Comparison of ENCODE assay signal across 20 mouse cellular contexts in genomic region chr19:25419983-25420382, GRCm38 (mm10).
DNase-seq lines count a peak whose midpoint lies in the region; ATAC-seq and TF ChIP-seq lines count a peak whose summit lies in the region.
"Had no signal": no experiment of that assay in that cellular context is flagged by ENCODE, and none has a peak within 500 bp of the region (broad histone marks: within the 10 kb centered on the region; RNA-seq: fewer than 3 reads in every experiment).

No protein-coding gene starts in this region.

- H3K36me3 ChIP-seq in heart, adult 2 months (ENCODE audit: control insufficient read depth, insufficient read depth, low read length), result peaks cover 13% of the 10 kb centered on the region
- H3K36me3 ChIP-seq in heart, embryonic 14.5 days (ENCODE audit: control insufficient read depth, insufficient read depth, low read length), result peaks cover 42% of the 10 kb centered on the region
- peaks cover 15% of the 10 kb centered on the region for H3K36me3 ChIP-seq in lung, embryonic 14.5 days (ENCODE audit: insufficient read depth)
- H3K36me3 ChIP-seq in stomach, postnatal 0 days (ENCODE audit: control insufficient read depth, insufficient read depth, low read length), result no peaks in the 10 kb centered on the region

- H3K9me3 ChIP-seq in heart, embryonic 14.5 days (ENCODE audit: control insufficient read depth, low read length), result no peaks in the 10 kb centered on the region
- no peaks in the 10 kb centered on the region for H3K9me3 ChIP-seq in lung, embryonic 14.5 days (ENCODE audit: low read depth, low read length)
- no peaks in the 10 kb centered on the region for H3K9me3 ChIP-seq in stomach, postnatal 0 days (ENCODE audit: control insufficient read depth, low read length)
- H3K9me3 ChIP-seq: embryonic facial prominence, embryonic 10.5 days; forebrain, embryonic 13.5 days; hindbrain, embryonic 13.5 days had no signal

- intact Hi-C loops in heart, adult 2 months (cut with DNase I), result no loop called here
- intact Hi-C loops in heart, postnatal 36 days (cut with DNase I), result no loop called here

- TF ChIP-seq POLR2A in heart, adult 2 months (IDR thresholded peaks at IDR 0.05; ENCODE audit: insufficient read depth, low read depth, low read length), result no peak

- no peaks in the 10 kb centered on the region for H3K27me3 ChIP-seq in heart, adult 2 months (ENCODE audit: control insufficient read depth, insufficient read depth, low read length)
- no peaks in the 10 kb centered on the region for H3K27me3 ChIP-seq in heart, embryonic 14.5 days (ENCODE audit: control insufficient read depth, insufficient read depth, low read length)
- H3K27me3 ChIP-seq in lung, embryonic 14.5 days (ENCODE audit: insufficient read depth, low read length), result no peaks in the 10 kb centered on the region
- H3K27me3 ChIP-seq in stomach, postnatal 0 days (ENCODE audit: control insufficient read depth, insufficient read depth, low read length), result no peaks in the 10 kb centered on the region
- H3K27me3 ChIP-seq: CH12.LX; forebrain, embryonic 13.5 days; hindbrain, embryonic 13.5 days; Patski had no signal

- DNase-seq in heart, adult 2 months, result no peak
- DNase-seq in heart, postnatal 36 days, result no peak
- DNase-seq in heart, adult 9 months (ENCODE audit: low spot score in 2 of 2), result no peak
- DNase-seq in lung, embryonic 14.5 days, result peak; percentile 67
- no peak for DNase-seq in lung, adult 18-20 months
- no peak for DNase-seq in stomach, postnatal 0 days (ENCODE audit: low spot score)
- DNase-seq: adrenal gland, adult 2 months; adrenal gland, postnatal 25 days; cerebellum, adult 2 months; forebrain, postnatal 0 days; gastrocnemius, postnatal 36 days; kidney, adult 11 months; kidney, adult 9 months had no signal

- H3K4me3 ChIP-seq in heart, adult 2 months, result no peak overlapping the region
- no peak overlapping the region for H3K4me3 ChIP-seq in heart, embryonic 14.5 days (ENCODE audit: control insufficient read depth in 1 of 2, insufficient read depth in 1 of 2, low read depth in 1 of 2, low read length in 2 of 2)
- no peak overlapping the region for H3K4me3 ChIP-seq in lung, embryonic 14.5 days (ENCODE audit: low read depth, low read length)
- H3K4me3 ChIP-seq in stomach, postnatal 0 days (ENCODE audit: low read depth, low read length), result no peak overlapping the region
- H3K4me3 ChIP-seq: embryonic facial prominence, embryonic 10.5 days; forebrain, embryonic 13.5 days; hindbrain, embryonic 13.5 days had no signal

- TF ChIP-seq CTCF in heart, adult 2 months (IDR thresholded peaks at IDR 0.05), result no peak
- no peak for TF ChIP-seq CTCF in lung, embryonic 14.5 days (IDR thresholded peaks at IDR 0.05; ENCODE audit: low read depth)
- TF ChIP-seq CTCF in stomach, postnatal 0 days (IDR thresholded peaks at IDR 0.05; ENCODE audit: low read depth), result no peak

- peaks cover 8% of the 10 kb centered on the region; the same call in 1 of the 2 replicates for H3K4me1 ChIP-seq in heart, adult 2 months (ENCODE audit: control insufficient read depth, insufficient read depth, low read length)
- H3K4me1 ChIP-seq in heart, embryonic 14.5 days (ENCODE audit: control insufficient read depth in 2 of 2, insufficient read depth in 2 of 2, low read length in 2 of 2), result peaks cover 15 to 42% of the 10 kb centered on the region in 2 experiments
- peaks cover 6% of the 10 kb centered on the region; the same call in 1 of the 2 replicates for H3K4me1 ChIP-seq in lung, embryonic 14.5 days (ENCODE audit: insufficient read depth)
- H3K4me1 ChIP-seq in stomach, postnatal 0 days (replicated peaks; ENCODE audit: control insufficient read depth, insufficient read depth), result no peaks in the 10 kb centered on the region; the same call in 1 of the 2 replicates
- H3K4me1 ChIP-seq: hindbrain, embryonic 13.5 days had no signal

- H3K9ac ChIP-seq in heart, adult 2 months (ENCODE audit: low read depth, low read length), result no peak overlapping the region
- no peak overlapping the region; the same call in 1 of the 2 replicates for H3K9ac ChIP-seq in heart, embryonic 14.5 days (ENCODE audit: low read length)
- H3K9ac ChIP-seq in lung, embryonic 14.5 days, result no peak overlapping the region
- H3K9ac ChIP-seq in stomach, postnatal 0 days (ENCODE audit: low read length), result 0 out of 2 replicates have a peak overlapping the region, but pooled peaks have one; percentile 13
- H3K9ac ChIP-seq: forebrain, embryonic 13.5 days; forebrain, postnatal 0 days; hindbrain, embryonic 13.5 days had no signal

- TF ChIP-seq EP300 in heart, adult 2 months (IDR thresholded peaks at IDR 0.05; ENCODE audit: insufficient read depth, low read depth, low read length), result no peak
- TF ChIP-seq EP300 in stomach, postnatal 0 days (optimal IDR thresholded peaks at IDR 0.05), result no peak

- no peaks in the 10 kb centered on the region; the same call in 1 of the 2 replicates for H3K79me2 ChIP-seq in heart, adult 2 months (replicated peaks; ENCODE audit: control insufficient read depth, insufficient read depth, low read length)

- 39% methylated on average over 8 of the region's 8 CpGs for whole genome bisulfite sequencing in heart, adult 2 months
- WGBS in heart, embryonic 14.5 days, result 59% methylated on average over 8 of the region's 8 CpGs
- WGBS in lung, embryonic 14.5 days, result 70% methylated on average over 8 of the region's 8 CpGs
- WGBS in stomach, postnatal 0 days, result 72% methylated on average over 8 of the region's 8 CpGs

- no peak overlapping the region for H3K4me2 ChIP-seq in heart, embryonic 14.5 days (ENCODE audit: low read length)
- no peak overlapping the region for H3K4me2 ChIP-seq in lung, embryonic 14.5 days
- no peak overlapping the region for H3K4me2 ChIP-seq in stomach, postnatal 0 days (replicated peaks; ENCODE audit: low read depth)
- H3K4me2 ChIP-seq: forebrain, embryonic 13.5 days; hindbrain, embryonic 13.5 days had no signal

- H3K27ac ChIP-seq in heart, adult 2 months, result peak overlapping the region; percentile 26; the same call in 1 of the 2 replicates
- H3K27ac ChIP-seq in heart, embryonic 14.5 days (replicated peaks in 1 of 2; ENCODE audit: control insufficient read depth in 1 of 2, insufficient read depth in 1 of 2, low read depth in 2 of 2, low read length in 2 of 2), result peak overlapping the region; percentile 1 to 45; a peak in 3 of 4 replicates
- no peak overlapping the region for H3K27ac ChIP-seq in lung, embryonic 14.5 days (ENCODE audit: low read depth)
- 0 out of 2 replicates have a peak overlapping the region, but pooled peaks have one; percentile 9 for H3K27ac ChIP-seq in stomach, postnatal 0 days (replicated peaks)
- H3K27ac ChIP-seq: embryonic facial prominence, embryonic 10.5 days; forebrain, embryonic 13.5 days; hindbrain, embryonic 13.5 days; hindbrain, postnatal 0 days had no signal

- no peak for ATAC-seq in heart, embryonic 14.5 days (ENCODE audit: insufficient number of reproducible peaks, insufficient read depth, low FRiP score, low read depth)
- ATAC-seq in lung, embryonic 14.5 days (ENCODE audit: insufficient read depth), result no peak
- ATAC-seq in stomach, postnatal 0 days (ENCODE audit: low FRiP score, low TSS enrichment), result no peak
- ATAC-seq: forebrain, embryonic 13.5 days; forebrain, postnatal 0 days; hindbrain, postnatal 0 days; Patski had no signal
